Mouse (Mus musculus): ENCODE measurements around the gene Mei1. TPM values are rescaled to one million over a fixed set of nuclear protein-coding genes. Genes with fewer than 3 reads are reported as not detected.
A peak's percentile ranks its signal among the peaks of the same experiment; 100 is the strongest.
"Not testable (repeated sequence)": the region's sequence is repeated elsewhere in the genome, so short reads cannot be mapped to it uniquely, and the experiment has no call there.

Mei1 gene
- total RNA-seq, 2 experiments from 2014 or later: 0.23 to 0.36 TPM

GRCm38 (mm10) chr15:82085606-82086005 is 15.8 kb downstream of the Mei1 start:
- DNase-seq: no peak

- no peak for DNase-seq
Measured at GRCm38 (mm10) chr15:82086131-82086530, 16.3 kb downstream of the Mei1 start.

- DNase-seq: no peak
Measured at GRCm38 (mm10) chr15:82087266-82087665, 17.5 kb downstream of the Mei1 start.

DNA sequence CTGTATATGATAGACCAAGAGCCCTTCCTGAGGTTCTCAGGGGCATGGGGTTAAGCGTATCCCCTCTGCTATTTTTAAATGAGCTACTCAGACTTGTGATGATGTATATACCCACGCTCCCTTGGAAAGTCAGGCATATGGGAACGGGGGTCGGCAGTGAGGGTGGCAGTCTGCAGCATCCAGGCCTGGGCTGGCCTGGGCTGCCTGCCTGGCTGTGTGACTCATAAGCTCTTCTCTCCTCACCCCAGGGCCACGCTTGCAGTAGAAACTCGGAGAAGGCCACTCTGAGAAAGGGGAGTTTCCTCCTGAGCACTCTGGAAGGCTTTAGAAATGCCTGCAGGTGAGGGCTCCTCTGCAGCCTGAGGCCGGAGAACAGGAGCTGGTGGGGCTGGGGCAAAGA is 21.3 kb downstream of the Mei1 start:
- DNase-seq: no peak

- DNase-seq: peak; percentile 73
Measured at GRCm38 (mm10) chr15:82106953-82107555, 37.3 kb downstream of the Mei1 start.

- no peak for DNase-seq
Measured at GRCm38 (mm10) chr15:82120544-82120943, 50.7 kb downstream of the Mei1 start.

- not testable (repeated sequence) for DNase-seq
Measured at GRCm38 (mm10) chr15:82126690-82127089, 56.9 kb downstream of the Mei1 start.

DNA sequence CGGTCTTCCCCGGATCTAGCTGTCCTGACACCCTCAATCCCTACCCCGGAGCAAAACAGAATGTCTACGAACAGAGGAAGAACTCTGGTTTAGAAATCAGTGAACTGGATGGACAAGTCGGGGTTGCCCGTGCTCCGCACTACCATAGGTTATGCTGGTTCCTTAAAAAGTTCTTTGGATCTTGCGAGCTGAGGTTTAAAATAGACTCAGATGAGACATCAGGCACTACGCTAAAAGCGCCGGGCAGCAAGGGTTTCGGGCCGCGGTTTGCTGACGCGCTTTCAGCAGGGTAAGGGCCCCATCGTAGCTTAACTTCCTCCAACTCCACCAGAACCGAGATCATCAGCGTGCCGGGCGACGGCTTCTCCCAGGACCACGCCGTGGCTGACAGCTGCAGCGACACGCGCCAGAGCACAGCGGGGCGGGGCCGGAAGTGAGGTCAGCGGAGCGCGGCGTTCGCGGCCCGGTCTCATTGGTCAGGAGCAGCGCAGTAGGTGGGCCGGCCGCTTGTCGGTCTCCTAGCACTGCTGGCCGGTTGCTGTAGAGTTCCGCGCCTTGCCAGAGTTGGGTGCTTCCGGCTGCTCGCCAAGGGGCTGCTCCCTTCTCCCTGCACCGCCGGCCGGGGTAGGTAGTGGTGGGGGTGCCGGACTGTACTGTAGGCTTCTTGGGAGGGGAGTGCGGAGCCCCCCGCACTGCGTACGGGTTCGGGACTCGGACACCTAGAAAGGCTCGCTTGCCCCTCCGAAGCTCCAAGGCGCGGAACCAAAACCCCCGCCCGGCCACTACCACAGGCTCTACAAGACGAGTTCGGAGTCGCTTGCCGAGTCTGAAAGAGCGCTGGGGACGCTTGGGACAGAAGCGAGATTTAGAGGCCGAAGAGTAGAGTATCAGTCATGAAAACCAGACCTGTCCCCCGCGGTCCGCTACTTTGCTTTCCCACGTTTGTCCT is 57.9 kb downstream of the Mei1 start, which contains the start of gene Ccdc134:
TSS of gene Ccdc134 (plus strand) at position 497 of the 949 bp plus-strand sequence.
- DNase-seq: peak; percentile 97

GRCm38 (mm10) chr15:82128398-82128797 is 58.6 kb downstream of the Mei1 start:
- no peak for DNase-seq

- no peak for DNase-seq
Measured at GRCm38 (mm10) chr15:82130599-82130998, 60.8 kb downstream of the Mei1 start.

DNA sequence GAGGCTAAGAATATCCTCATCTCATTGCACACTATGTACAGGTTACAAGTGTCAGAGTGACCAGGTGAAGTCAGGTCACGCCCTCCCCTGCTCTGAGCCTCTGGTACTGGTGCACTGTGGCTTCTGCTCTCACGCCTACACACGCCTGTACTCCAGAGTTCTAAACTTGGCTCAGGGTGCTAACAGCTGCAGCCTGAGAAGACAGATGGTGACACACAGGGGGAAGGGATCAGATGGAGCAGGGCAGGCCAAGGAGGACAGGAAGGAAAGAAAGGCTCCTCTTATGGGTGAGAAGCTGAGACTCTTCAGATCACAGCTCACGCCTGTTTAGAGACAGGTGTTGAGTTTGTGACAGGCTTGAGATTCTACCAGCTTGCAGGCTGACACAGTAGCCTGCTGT is 65.6 kb downstream of the Mei1 start:
- peak; percentile 42 for DNase-seq

DNA sequence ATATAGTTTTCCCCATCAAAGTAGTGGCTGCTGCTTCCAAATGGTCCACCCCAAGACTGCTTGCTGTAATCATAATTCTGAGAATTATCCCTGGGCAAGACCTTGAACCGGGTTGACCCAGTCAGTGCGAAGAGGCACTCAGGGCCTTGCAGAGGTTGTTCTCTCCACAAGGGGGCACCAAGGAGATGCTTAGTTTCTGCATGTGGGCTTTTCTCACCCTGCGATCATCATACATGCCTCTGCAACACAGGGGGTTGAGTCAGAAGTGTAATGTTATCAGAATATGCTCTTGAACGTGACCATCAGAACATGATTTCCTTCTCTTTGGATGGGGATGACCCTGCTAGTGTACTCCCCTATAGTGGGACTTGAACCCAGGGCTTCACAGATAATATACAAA is 68.8 kb downstream of the Mei1 start:
- DNase-seq: peak; percentile 64

DNA sequence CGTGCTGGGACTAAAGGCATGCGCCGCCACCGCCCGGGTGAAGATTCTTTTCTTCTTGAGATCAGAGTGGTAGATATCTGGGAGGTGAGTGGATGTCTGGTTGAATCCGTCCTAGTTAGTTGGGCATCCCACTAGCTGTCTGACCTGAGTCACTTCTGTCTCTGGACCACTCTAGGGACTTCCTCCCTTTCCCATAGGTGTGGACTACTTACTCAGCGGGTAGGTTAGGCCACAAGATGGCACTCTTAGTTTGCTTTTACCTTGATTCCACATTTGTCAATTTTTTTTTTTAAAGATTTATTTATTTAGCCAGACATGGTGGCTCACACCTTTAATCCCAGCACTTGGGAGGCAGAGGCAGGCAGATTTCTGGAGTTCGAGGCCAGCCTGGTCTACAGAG is 69.4 kb downstream of the Mei1 start:
- DNase-seq: no peak

DNA sequence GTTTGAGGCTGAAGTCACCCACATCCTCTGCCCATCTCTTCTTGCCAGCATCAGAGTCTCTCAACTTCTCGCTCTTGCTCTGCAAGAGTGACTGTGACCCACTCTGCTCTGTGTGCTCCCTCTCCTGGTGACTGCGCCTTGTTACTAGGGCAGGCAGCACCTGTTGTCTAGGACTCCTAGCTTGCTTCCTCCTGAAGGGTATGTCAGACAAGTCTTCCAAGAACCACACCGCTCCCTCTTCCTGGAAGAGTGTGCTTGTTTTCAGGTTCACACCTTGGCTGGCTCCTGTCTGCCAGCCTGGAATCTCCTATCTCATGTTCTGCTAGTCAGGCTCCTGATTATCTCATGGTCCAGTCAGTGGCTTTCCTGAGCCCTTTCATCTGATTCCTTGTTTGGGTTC is 70.6 kb downstream of the Mei1 start:
- no peak for DNase-seq

GRCm38 (mm10) chr15:82144157-82144556 is 74.4 kb downstream of the Mei1 start:
- DNase-seq: no peak

DNA sequence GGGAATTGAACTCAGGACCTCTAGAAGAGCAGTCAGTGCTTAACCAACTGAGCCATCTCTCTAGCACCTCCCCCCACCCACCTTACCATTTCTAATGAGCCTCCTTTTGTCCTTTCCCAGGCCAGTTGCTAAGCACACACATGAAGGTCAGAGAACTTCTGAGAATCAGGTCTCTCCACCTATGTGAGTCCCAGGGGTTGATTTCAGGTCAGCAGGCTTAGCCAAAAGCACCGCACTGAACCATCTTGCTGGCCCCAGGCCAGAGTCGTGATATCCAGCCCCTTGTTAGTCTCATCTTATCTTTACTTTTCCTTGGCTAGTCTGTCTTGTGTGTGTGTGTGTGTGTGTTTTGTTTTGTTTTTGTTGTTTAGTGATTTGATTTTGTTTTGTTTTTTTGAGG is 75.6 kb downstream of the Mei1 start:
- no peak for DNase-seq

DNA sequence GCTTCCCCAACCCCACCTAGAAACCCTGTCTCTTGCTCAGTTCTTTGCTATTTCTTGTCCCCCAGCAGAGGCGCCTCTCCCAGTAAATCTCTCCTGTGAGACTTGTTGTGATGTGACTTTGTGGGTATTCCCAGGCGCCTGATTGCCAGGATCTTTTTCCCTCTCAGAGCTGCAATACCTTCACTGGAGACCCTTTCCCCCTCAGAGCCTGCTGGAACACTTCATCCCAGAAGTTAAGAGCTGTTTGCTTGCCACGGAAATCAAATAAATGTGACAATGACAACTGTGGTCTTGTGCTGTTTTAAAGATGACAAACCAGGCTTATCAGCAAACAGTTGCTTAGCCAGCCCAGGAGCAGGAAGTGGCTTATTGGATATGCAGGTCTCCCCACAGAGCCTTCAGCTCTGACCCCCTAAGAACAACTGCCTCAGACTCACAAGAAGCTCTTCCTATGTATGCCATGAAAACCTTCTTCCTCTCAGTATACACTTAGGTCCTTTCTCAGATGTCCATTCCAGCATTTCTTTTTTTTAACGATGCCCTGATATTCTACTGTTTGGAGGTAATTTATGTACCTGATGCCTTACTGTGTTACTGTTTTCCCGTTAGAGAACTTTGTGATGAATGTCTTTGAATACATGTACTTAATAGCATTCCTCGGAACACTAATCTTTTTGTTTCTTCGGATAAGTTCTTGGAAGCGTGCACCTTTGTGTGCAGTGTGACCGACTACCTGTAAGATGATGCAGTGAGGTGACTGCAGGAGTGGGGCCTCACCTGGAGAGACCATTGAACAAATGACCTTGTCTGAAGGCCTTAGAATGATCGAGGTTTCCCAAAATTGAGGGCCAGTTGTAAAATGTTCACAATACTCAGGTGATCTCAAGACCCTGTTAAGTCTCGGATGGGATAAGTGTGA is 76.3 kb downstream of the Mei1 start:
- DNase-seq: no peak

DNA sequence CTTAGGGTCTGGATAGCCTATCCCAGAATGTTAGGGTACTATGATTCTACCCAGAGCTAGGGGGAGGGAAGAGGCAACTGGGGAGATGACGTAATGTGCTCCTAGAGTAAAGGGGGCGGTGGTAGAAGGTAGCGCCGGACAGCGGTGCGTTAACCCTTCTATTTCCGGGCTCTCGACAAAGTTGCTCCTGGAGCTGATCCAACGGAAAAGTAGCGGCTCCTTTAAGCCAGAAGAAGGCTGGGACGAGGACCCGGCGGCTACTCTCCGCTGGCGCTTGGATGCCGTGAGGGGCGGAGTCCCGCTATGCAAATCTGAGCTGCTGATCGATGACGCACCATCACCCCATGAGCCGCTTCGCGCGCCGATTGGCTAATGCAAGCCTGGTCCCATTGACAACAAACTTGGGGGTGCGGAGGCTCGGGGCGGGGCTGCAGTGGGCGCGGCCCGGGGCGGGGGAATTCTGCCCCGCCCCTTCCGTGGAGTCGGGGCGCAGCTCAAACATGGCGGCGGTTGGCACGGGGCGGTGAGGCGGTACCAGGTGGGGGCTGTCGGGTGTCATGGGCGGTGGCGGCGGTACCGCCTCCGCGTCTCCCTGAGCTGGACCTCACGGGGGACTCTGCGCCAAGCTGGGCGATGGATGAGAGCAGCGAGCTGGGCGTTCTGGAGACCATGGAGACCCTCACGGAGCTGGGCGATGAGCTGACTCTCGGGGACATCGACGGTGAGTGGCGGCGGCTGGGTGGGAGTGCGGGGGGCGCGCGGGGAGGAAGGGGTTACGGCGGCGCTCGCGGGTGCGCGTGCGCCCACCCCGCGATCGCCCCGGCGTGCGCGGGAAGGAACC is 77.2 kb downstream of the Mei1 start, which contains the start of gene Srebf2:
TSS of gene Srebf2 (plus strand) at position 412 of the 841 bp plus-strand sequence.
- DNase-seq: peak; percentile 96

GRCm38 (mm10) chr15:82147611-82148111 is 77.9 kb downstream of the Mei1 start:
- peak; percentile 74 for DNase-seq

- no peak for DNase-seq
Measured at GRCm38 (mm10) chr15:82148510-82148911, 78.7 kb downstream of the Mei1 start.

GRCm38 (mm10) chr15:82150042-82150441 is 80.2 kb downstream of the Mei1 start:
- no peak for DNase-seq
